Mouse (Mus musculus) brain, embryonic 18.5 days (tissue): ENCODE results near the gene Ddr1.
A peak's percentile ranks its signal among the peaks of the same experiment; 100 is the strongest.

Experiments
- DNase-seq: peaks from one replicate; pipeline ENCODE4 v3.0.0-alpha.2; 2012; ENCODE audit warnings: low read depth, low spot score

The Ddr1 gene

GRCm38 (mm10) chr17:35692368-35692767 is 12.1 kb downstream of the Ddr1 start:
- no peak for DNase-seq

GRCm38 (mm10) chr17:35691811-35692210 is 12.6 kb downstream of the Ddr1 start:
- DNase-seq: no peak

DNA sequence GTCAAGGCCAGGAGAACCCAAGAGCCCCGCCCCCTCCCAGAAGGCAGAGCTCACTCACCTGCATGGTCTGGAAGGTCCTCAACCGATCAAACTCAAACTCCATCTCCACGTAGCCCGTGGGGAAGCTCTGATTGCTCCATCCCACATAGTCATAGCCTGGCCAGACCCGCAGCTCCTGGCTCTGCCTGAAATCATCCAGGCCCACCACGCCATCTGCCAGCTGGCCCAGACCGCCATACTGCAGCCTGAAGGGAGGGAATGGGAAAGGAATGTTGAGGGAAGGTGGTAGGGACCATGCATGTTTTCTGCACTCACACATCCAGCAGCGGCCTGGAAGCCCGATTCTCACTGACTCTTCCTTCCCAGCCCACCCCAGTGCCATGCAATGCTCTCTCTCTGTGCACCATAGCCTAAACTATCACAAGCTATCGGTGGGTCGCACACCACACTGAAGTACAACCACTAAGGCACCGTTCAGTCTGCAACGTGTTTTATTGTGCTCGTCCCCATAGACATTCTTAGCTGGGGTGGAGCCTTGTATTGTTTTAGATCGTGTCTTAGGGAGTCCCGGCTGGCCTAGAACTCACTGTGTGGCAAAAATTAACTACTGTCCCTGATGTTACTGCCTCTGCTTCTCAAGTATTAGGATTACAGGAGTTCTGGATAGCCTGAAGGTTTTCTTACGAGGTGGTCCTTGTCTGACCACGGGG is 14.3 kb downstream of the Ddr1 start:
- no peak for DNase-seq

GRCm38 (mm10) chr17:35688347-35689175 is 15.9 kb downstream of the Ddr1 start:
- no peak for DNase-seq

GRCm38 (mm10) chr17:35685061-35685460 is 19.4 kb downstream of the Ddr1 start:
- DNase-seq: no peak

GRCm38 (mm10) chr17:35681986-35682385 is 22.4 kb downstream of the Ddr1 start:
- DNase-seq: no peak

- DNase-seq: no peak
Measured at GRCm38 (mm10) chr17:35680591-35680990, 23.8 kb downstream of the Ddr1 start.

GRCm38 (mm10) chr17:35673416-35674035 is 30.9 kb downstream of the Ddr1 start, which contains the start of gene Gtf2h4:
Gene Gtf2h4 (minus strand): TSS chr17:35673739.
- DNase-seq: peak; percentile 94

DNA sequence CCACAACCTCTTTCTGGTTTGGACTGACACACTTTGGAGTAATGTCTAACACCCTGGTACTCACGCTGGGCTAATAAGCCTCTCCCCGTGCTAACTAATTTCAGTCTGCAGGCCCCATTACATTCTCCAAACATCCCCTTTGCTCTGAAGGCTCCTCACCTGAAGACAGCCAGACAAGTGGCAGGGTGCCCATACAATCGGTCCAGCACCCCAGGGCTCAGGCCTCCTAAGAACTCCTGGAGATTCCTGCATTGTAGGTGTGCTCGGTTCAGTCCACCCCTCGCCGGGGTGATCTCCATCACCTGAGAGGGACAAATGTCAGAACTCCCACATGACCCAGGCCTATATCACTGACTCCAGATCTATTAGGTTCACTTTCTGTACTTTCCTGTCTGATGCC is 31.9 kb downstream of the Ddr1 start:
- DNase-seq: no peak

DNA sequence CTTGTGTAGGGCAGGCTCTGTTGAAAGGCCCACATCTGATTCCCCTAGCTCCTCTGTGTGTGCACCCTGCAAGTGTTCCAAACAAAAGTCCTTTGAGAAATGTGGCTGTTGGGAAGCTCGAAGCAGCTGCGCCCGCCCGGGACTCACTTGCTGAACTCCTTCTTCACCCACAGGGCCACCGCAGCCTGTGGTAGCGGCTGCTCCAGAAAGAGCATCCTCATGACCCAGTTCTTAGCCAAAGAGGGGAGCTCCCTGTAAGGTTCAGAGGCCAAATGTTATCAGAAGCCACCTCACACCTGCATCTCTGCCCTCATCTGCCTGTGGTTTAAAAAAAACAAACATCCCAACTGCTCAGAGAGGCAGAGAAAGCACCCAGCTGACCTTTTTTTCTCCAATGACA is 32.6 kb downstream of the Ddr1 start:
- no peak for DNase-seq

DNA sequence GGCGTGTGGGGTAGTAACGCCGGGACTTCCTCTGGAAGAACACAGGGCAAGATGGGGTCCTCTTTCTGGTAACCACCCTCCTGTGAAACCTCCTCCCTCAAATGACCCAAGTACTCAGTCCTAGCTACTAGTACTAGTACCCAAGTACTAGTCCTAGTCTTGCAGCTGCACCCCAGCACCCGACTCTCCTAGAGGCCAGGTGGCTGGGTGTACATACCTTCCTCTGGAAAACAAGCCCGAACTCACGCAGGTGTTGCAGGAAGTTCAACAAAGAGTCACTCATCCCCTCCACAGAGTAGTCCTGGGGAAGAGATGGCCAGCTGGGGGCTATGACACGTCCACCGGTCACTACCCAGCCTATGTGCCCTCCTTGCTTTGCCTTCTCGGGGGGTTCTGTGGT is 34.7 kb downstream of the Ddr1 start:
- DNase-seq: no peak

DNA sequence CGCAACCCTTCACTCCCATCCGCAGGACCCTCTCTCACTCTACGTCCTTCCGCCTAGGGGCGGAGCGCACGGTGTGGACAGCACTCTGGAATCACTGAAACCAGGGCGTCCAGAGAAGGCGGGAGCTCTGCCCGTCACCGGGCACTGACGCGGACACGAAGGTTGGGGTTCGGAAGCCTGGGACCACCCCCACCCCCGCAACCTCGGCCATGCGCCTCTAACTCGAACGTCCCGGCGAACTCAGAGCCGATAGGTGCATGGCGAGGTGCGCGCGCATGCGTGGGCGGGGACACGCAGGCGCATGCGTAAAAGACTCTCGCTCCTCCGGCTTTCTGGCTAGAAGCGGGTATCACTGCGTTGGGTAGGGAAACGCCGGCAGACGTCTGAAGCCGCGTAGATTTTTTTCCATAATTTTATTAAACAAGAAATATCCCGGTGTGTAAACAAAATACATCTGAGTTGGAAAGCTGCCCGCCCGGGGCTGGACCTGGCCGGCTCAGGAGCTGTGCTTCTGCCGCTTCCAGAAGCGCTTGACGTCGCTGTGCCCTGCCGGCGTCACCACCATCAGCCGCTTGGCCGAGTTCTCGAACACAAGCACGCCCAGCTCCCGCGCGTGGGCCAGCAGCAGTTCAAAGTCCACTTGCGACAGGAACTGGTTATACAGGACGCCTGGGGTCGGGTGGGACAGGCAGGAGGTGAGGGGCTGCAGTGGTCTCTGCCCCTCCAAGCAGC is 36.9 kb downstream of the Ddr1 start, which contains the start of gene Vars2:
Gene Vars2 (minus strand): TSS at position 259 of the 732 bp plus-strand sequence.
- peak; percentile 87 for DNase-seq

- DNase-seq: no peak
Measured at GRCm38 (mm10) chr17:35666851-35667256, 37.6 kb downstream of the Ddr1 start.

- DNase-seq: no peak
Measured at GRCm38 (mm10) chr17:35665957-35666515, 38.4 kb downstream of the Ddr1 start.

DNA sequence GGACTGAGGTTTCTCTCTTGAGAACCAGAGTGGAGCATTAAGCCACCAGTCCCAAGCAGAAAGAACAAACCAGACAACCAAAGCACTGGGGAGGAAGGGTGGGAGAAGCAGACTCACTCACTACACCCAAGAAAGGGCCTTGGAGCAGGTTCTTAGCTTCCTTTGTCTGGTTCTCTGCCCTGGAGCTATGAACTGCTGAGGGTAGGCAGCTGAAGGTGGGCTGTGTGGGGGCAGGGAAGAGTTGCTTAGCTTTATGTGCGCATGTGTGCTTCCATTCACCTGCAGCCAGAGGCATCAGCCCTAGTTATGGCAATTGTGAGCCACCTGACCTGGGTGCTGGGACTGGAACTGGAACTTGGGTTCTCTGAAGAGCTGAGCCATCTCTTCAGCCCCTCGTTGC is 51.3 kb downstream of the Ddr1 start:
- DNase-seq: no peak

DNA sequence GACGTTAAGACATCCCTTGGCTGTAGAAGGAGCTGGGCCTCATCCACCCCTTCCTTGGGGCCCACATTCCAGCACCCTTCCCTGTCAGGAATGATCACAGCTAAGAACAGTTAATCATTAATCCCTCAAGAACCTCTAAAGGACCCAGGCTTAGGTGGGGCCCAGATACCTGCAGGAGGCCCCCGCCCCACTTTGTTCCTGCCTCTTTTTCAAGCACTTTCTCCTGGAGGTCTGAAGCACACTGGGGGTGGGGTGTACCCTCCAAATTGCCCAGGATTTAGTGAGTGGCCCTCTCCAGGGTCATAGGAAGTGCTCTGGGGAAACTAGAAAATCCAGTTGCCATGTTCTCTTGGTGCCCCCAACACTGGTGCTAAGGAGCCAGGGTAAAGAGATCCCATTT is 55.0 kb downstream of the Ddr1 start:
- no peak for DNase-seq

GRCm38 (mm10) chr17:35643609-35644236 is 60.7 kb downstream of the Ddr1 start, which contains the start of gene Mucl3:
Gene Mucl3 (minus strand): TSS chr17:35643695.
- DNase-seq: no peak

GRCm38 (mm10) chr17:35639352-35639751 is 65.1 kb downstream of the Ddr1 start:
- DNase-seq: no peak

GRCm38 (mm10) chr17:35638475-35639190 is 65.8 kb downstream of the Ddr1 start:
- no peak for DNase-seq

DNA sequence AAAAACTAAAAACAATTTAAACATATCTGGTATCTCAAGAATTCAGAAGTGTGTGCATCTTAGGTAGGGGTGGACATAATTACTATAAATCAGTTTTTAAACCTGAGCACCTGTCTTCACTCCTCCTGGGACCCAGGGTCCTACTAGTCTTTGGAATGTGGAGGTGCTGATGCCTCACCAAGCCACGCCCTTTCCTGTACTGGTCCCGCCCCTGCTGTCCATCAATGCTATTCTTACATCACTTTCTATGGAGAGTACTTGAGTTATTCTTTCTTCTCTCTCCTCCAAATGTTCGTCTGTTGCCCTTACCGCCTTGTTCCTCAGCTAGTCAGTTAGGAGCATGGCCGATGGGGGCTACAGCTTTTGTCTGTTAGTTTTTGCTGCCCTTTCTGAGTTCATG is 68.1 kb downstream of the Ddr1 start:
- DNase-seq: no peak
